Mouse (Mus musculus) testis, postnatal 14 days (tissue): ENCODE results near the gene Olfr1427.
"Not testable (repeated sequence)": the region's sequence is repeated elsewhere in the genome, so short reads cannot be mapped to it uniquely, and the experiment has no call there.

Experiments
- DNase-seq: peaks from one replicate; pipeline ENCODE4 v3.0.0; 2021; ENCODE audit warnings: low spot score

The Olfr1427 gene

GRCm38 (mm10) chr19:12103234-12103633, at the start of gene Olfr1427:
TSS of gene Olfr1427 (minus strand) at chr19:12103334.
- no peak for DNase-seq

- DNase-seq = no peak
Observed at GRCm38 (mm10) chr19:12145452-12145851, 42.3 kb upstream of the Olfr1427 start.

GRCm38 (mm10) chr19:12143356-12143755, 40.2 kb upstream of the Olfr1427 start:
- DNase-seq = no peak

GRCm38 (mm10) chr19:12134289-12134688, 31.2 kb upstream of the Olfr1427 start:
- no peak for DNase-seq

GRCm38 (mm10) chr19:12123103-12123502, 20.0 kb upstream of the Olfr1427 start, which contains the start of gene Olfr76:
TSS of gene Olfr76 (minus strand) at chr19:12123203.
- DNase-seq = no peak

- no peak for DNase-seq
Observed at GRCm38 (mm10) chr19:12116464-12116863, 13.3 kb upstream of the Olfr1427 start.

GRCm38 (mm10) chr19:12115797-12116196, 12.7 kb upstream of the Olfr1427 start, which contains the start of gene Olfr1428:
TSS of gene Olfr1428 (minus strand) at chr19:12115897.
- DNase-seq = no peak

GRCm38 (mm10) chr19:12113807-12114206, 10.7 kb upstream of the Olfr1427 start:
- no peak for DNase-seq

GRCm38 (mm10) chr19:12104541-12104940, 1.4 kb upstream of the Olfr1427 start:
- no peak for DNase-seq

GRCm38 (mm10) chr19:12091913-12092312, 11.2 kb downstream of the Olfr1427 start, which contains the start of gene Olfr1426:
TSS of gene Olfr1426 (minus strand) at chr19:12092013.
- DNase-seq = no peak

GRCm38 (mm10) chr19:12077631-12078030, 25.5 kb downstream of the Olfr1427 start, which contains the start of gene Olfr1425:
TSS of gene Olfr1425 (minus strand) at chr19:12077731.
- DNase-seq = not testable (repeated sequence)

GRCm38 (mm10) chr19:12069546-12069945, 33.6 kb downstream of the Olfr1427 start:
- DNase-seq = not testable (repeated sequence)

GRCm38 (mm10) chr19:12067806-12068205, 35.3 kb downstream of the Olfr1427 start:
- not testable (repeated sequence) for DNase-seq

- DNase-seq = not testable (repeated sequence)
Observed at GRCm38 (mm10) chr19:12062582-12062981, 40.6 kb downstream of the Olfr1427 start, which contains the start of gene Olfr1424. TSS of gene Olfr1424 (minus strand) at chr19:12062682.
